Mouse (Mus musculus) liver, postnatal 0 days (tissue): ENCODE results near the gene Shroom3. TPM values are rescaled to one million over a fixed set of nuclear protein-coding genes. Genes with fewer than 3 reads are reported as not detected.

ENCODE experiments used
- ATAC-seq: fragments of 200-750 bp; cut with Nextera tagmentation; 2 replicates; pipeline ENCODE4 v1.8.0; 2017; ENCODE audit warnings: mild to moderate bottlenecking, moderate library complexity
- DNase-seq: peaks from one replicate; pipeline ENCODE4 v3.0.0-alpha.2; 2016
- H3K27ac ChIP-seq: fragments of 300-500 bp; sonication (generic); 2 replicates; pipeline ENCODE4 v1.5.1; 2014; ENCODE audit warnings: antibody characterized with exemption, moderate library complexity, mild to moderate bottlenecking, low read depth
- H3K27me3 ChIP-seq: fragments of 300-500 bp; sonication (generic); 2 replicates; pipeline ENCODE4 v1.6.1; 2014; ENCODE audit warnings: low read length, control low read depth, mixed read lengths; ENCODE audit not compliant: insufficient read depth
- H3K36me3 ChIP-seq: fragments of 300-500 bp; sonication (generic); replicated peaks from 2 replicates; pipeline ENCODE4 v1.6.1; 2014; ENCODE audit warnings: mild to moderate bottlenecking, control low read depth, low read length, moderate library complexity, mixed read lengths; ENCODE audit not compliant: insufficient read depth
- H3K4me1 ChIP-seq: fragments of 300-500 bp; sonication (generic); 2 replicates; pipeline ENCODE4 v1.6.1; 2014; ENCODE audit warnings: antibody characterized with exemption, mild to moderate bottlenecking, control low read depth; ENCODE audit not compliant: insufficient read depth
- H3K4me2 ChIP-seq: fragments of 300-500 bp; sonication (generic); 2 replicates; pipeline ENCODE4 v1.6.1; 2014; ENCODE audit warnings: low read depth, mild to moderate bottlenecking, low read length, moderate library complexity, mixed read lengths
- H3K4me3 ChIP-seq: fragments of 300-500 bp; sonication (generic); 2 replicates; pipeline ENCODE4 v1.5.1; 2014; ENCODE audit warnings: low read depth, low read length
- H3K9ac ChIP-seq: fragments of 300-500 bp; sonication (generic); replicated peaks from 2 replicates; pipeline ENCODE4 v1.6.1; 2014; ENCODE audit warnings: mild to moderate bottlenecking, moderate library complexity
- H3K9me3 ChIP-seq: fragments of 300-500 bp; sonication (generic); 2 replicates; pipeline ENCODE4 v1.6.1; 2016; ENCODE audit warnings: mild to moderate bottlenecking, control low read depth, low read length, mixed read lengths
- CTCF ChIP-seq: sonication (generic); IDR thresholded peaks from 2 replicates; pipeline ENCODE4 v1.5.1; 2016; ENCODE audit warnings: antibody characterized with exemption, low read depth
- EP300 ChIP-seq: IDR thresholded peaks from 2 replicates; pipeline ENCODE4 v1.6.1; 2016; ENCODE audit warnings: antibody characterized with exemption, low read depth, mild to moderate bottlenecking
- WGBS: fragments of 180-500 bp; shearing (Covaris S2); extraction: QIAGEN DNeasy Blood & Tissue Kit; methylation state at CpG from one replicate; pipeline ENCODE4 v1.1.7; 2014; ENCODE audit not compliant: insufficient replicate concordance; 5-methylcytosine and 5-hydroxymethylcytosine counted together
- polyA plus RNA-seq: library from polyadenylated mRNA; unstranded; fragments of >200 nt; fragmentation: Nextera tagmentation; extraction: Ambion mirVana; gene quantifications from 2 replicates; pipeline ENCODE4 v1.2.1, GENCODE M21; 2015

Shroom3 gene
- polyA plus RNA-seq, 1 experiment from 2014 or later: 0.96 TPM

GRCm38 (mm10) chr5:92858104-92858503, 174.9 kb downstream of the Shroom3 start:
- Histone ChIP-seq H3K4me3 (no peak overlapping the region), H3K9me3 (no peaks in the 10 kb centered on the region), H3K36me3 (no peaks in the 10 kb centered on the region), H3K4me1 (no peaks in the 10 kb centered on the region), H3K27ac (no peak overlapping the region), H3K9ac (no peak overlapping the region), H3K27me3 (no peaks in the 10 kb centered on the region), H3K4me2 (no peak overlapping the region)
- 41% methylated on average over 3 of the region's 3 CpGs for WGBS
- DNase-seq (no peak), ATAC-seq (no peak)
- TF ChIP-seq CTCF: no peak
- no peak for TF ChIP-seq EP300

GRCm38 (mm10) chr5:92858576-92858975, 175.3 kb downstream of the Shroom3 start:
- Histone ChIP-seq H3K9ac (no peak overlapping the region), H3K4me3 (no peak overlapping the region), H3K36me3 (no peaks in the 10 kb centered on the region), H3K4me2 (no peak overlapping the region), H3K4me1 (no peaks in the 10 kb centered on the region), H3K27ac (no peak overlapping the region), H3K9me3 (no peaks in the 10 kb centered on the region), H3K27me3 (no peaks in the 10 kb centered on the region)
- DNase-seq: no peak
- no peak for ATAC-seq
- 79% methylated on average over 4 of the region's 4 CpGs for WGBS
- no peak for TF ChIP-seq EP300
- TF ChIP-seq CTCF: no peak

GRCm38 (mm10) chr5:92861416-92862112, 178.3 kb downstream of the Shroom3 start:
- no peak overlapping the region for H3K27ac ChIP-seq
- H3K4me3 ChIP-seq: no peak overlapping the region
- H3K9ac ChIP-seq: no peak overlapping the region
- H3K36me3 ChIP-seq: no peaks in the 10 kb centered on the region
- no peak for ATAC-seq
- H3K4me1 ChIP-seq: no peaks in the 10 kb centered on the region
- no peak for DNase-seq
- no peak for TF ChIP-seq EP300
- no peak for TF ChIP-seq CTCF
- H3K27me3 ChIP-seq: no peaks in the 10 kb centered on the region
- 65% methylated on average over 10 of the region's 10 CpGs for WGBS
- H3K4me2 ChIP-seq: no peak overlapping the region
- H3K9me3 ChIP-seq: no peaks in the 10 kb centered on the region

- Histone ChIP-seq H3K4me3 (no peak overlapping the region), H3K36me3 (no peaks in the 10 kb centered on the region), H3K9me3 (no peaks in the 10 kb centered on the region), H3K9ac (no peak overlapping the region), H3K27ac (no peak overlapping the region), H3K4me1 (no peaks in the 10 kb centered on the region), H3K4me2 (no peak overlapping the region), H3K27me3 (no peaks in the 10 kb centered on the region)
- DNase-seq (no peak), ATAC-seq (no peak)
- TF ChIP-seq CTCF (no peak), EP300 (no peak)
- 78% methylated on average over 4 of the region's 4 CpGs for WGBS
Observed at GRCm38 (mm10) chr5:92865090-92865489, 181.9 kb downstream of the Shroom3 start.

- WGBS: 56% methylated on average over 8 of the region's 8 CpGs
- Histone ChIP-seq H3K36me3 (no peaks in the 10 kb centered on the region), H3K4me2 (no peak overlapping the region), H3K9me3 (no peaks in the 10 kb centered on the region), H3K4me1 (no peaks in the 10 kb centered on the region), H3K27me3 (no peaks in the 10 kb centered on the region), H3K27ac (no peak overlapping the region), H3K4me3 (no peak overlapping the region), H3K9ac (no peak overlapping the region)
- DNase-seq (no peak), ATAC-seq (no peak)
- TF ChIP-seq EP300: no peak
- no peak for TF ChIP-seq CTCF
Observed at GRCm38 (mm10) chr5:92866546-92866945, 183.3 kb downstream of the Shroom3 start.

GRCm38 (mm10) chr5:92867253-92867652, 184.0 kb downstream of the Shroom3 start:
- 64% methylated on average over 4 of the region's 4 CpGs for WGBS
- no peak overlapping the region for H3K4me3 ChIP-seq
- no peaks in the 10 kb centered on the region for H3K36me3 ChIP-seq
- ATAC-seq: no peak
- no peaks in the 10 kb centered on the region for H3K9me3 ChIP-seq
- no peak overlapping the region for H3K27ac ChIP-seq
- H3K27me3 ChIP-seq: no peaks in the 10 kb centered on the region
- no peak overlapping the region for H3K9ac ChIP-seq
- DNase-seq: no peak
- H3K4me1 ChIP-seq: no peaks in the 10 kb centered on the region
- no peak for TF ChIP-seq CTCF
- no peak for TF ChIP-seq EP300
- H3K4me2 ChIP-seq: no peak overlapping the region
